Mouse (Mus musculus) cerebellum, postnatal 14 days (tissue): ENCODE measurements around the gene Srp72.
A peak's percentile ranks its signal among the peaks of the same experiment; 100 is the strongest.
"Not testable (repeated sequence)": the region's sequence is repeated elsewhere in the genome, so short reads cannot be mapped to it uniquely, and the experiment has no call there.

Source experiments
- DNase-seq, 2 experiments: peaks; one replicate each; pipeline ENCODE4 v3.0.0; 2021; ENCODE audit warnings: mixed read lengths in 2 of 2

Gene Srp72

DNA sequence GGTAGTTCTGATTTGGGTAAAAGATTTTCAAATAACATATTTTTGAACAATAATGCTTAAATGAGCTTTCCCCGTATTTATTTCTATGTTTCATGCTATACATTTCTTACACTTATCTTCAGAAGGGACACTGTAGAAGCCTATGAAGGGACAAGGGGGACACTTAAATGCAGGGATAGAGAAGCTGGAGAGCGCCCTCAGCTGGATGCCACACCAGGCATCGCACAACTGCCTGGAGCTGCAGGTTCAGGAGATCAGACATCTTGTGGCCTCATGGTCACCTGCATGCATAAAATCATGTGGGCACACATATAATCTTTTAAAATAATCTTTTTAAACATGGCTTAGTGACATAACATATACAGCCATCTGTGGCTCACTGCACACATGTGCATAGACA lies 9.8 kb upstream of the Srp72 start:
- DNase-seq, result no peak

- peak; percentile 15 to 26 for DNase-seq
Measured at GRCm38 (mm10) chr5:76969250-76969649, 5.2 kb upstream of the Srp72 start.

DNA sequence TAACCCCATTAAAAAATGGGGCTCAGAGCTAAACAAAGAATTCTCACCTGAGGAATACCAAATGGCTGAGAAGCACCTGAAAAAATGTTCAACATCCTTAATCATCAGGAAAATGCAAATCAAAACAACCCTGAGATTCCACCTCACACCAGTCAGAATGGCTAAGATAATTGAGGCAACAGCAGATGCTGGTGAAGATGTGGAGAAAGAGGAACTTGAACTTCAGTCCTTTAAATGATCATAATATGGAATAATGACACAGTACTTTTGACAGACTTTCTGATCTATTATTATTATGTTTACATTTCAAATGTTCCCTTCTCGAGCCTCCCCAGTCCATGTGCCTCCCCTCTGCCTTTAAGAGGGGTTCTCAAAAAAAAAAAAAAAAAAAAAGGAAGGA lies 3.4 kb upstream of the Srp72 start:
- not testable (repeated sequence) for DNase-seq

- DNase-seq, result no peak
Measured at GRCm38 (mm10) chr5:76973488-76973887, 995 bp upstream of the Srp72 start.

- no peak for DNase-seq
Measured at GRCm38 (mm10) chr5:76974207-76974553, 303 bp upstream of the Srp72 start.

DNA sequence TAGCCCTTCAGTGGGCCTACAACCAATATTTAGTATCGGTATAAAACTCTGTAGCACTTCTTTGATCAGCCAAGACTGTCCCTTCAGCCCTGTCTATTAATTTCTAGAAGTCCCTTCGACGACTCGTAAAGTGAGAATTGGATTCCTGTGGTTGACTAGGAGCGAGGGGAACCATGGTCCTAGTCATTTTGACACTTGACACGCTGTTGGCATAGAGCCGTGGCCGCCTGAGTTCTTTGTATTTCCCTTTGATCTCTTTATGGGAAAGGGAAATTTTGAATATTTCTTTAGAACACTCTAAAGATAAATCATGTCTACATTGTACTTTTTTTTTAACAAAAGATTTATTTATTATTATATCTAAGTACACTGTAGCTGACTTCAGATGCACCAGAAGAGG lies 1.3 kb downstream of the Srp72 start:
- no peak for DNase-seq

DNA sequence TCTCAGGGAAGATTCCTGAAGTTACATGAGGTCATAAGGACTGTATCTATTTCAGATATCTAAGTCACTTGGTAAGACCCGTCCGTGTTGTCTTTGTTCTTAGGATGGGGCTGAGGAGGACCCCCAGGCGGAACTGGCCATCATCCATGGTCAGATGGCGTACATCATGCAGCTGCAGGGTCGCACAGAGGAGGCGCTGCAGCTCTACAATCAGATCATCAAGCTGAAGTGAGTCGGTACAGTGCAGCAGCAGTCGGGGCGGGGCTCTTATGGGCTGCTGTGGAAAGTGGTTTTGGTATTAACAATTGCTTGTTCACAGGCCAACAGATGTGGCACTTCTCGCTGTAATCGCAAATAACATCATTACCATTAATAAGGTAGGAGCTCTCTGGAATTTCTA lies 9.5 kb downstream of the Srp72 start:
- no peak for DNase-seq

- no peak for DNase-seq
Measured at GRCm38 (mm10) chr5:76990789-76991188, 16.3 kb downstream of the Srp72 start.

DNA sequence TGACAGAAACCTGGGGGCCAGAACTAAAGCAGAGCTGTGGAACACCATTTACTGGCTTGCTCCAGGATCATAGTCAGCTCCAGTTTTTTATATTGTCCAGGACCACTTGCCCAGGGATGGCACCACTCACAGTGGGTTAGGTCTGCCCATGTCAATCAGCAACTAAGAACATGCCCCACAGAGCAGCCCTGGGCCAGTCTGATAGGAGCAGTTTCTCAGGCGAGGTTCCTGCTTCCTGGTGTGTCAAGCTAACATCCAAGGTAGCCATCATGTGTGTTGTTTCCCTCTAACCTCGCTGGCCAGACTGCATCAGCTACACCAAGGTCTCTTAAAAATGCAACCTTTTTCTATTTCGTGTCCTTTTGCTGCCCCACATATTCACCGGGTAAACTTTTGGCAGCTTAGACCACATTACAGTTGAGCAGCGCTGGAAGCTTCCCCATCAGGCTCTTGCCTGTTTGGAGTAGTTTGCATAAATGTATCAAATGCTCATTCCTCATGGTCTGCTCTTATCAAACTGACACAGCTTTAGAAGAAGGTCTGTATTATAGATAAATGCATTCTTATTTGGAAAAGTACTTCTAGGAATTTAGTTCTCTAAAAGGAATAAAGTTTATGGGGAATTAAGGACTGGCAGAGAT lies 18.8 kb downstream of the Srp72 start:
- DNase-seq, result no peak

DNA sequence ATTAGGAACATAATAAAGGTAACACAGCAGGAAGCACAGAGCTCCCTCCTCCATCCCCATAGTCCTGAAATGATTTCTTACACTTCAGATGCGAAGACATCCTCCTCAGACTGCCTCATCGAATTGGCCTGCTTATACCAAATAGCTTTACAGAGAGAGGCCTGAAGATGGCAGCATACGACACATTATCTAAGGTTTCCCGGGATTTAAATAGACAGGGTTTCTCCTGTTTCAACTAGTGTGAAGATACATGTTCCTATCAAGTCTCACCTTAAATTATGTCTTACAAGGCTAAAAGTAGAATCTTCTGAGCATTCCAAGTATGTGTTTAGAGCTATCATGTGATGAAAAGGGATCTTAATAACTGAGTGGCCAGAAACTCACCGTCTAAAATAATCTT lies 23.9 kb downstream of the Srp72 start:
- peak; percentile 27 to 42 for DNase-seq

GRCm38 (mm10) chr5:77001192-77001591 lies 26.7 kb downstream of the Srp72 start:
- no peak for DNase-seq

DNA sequence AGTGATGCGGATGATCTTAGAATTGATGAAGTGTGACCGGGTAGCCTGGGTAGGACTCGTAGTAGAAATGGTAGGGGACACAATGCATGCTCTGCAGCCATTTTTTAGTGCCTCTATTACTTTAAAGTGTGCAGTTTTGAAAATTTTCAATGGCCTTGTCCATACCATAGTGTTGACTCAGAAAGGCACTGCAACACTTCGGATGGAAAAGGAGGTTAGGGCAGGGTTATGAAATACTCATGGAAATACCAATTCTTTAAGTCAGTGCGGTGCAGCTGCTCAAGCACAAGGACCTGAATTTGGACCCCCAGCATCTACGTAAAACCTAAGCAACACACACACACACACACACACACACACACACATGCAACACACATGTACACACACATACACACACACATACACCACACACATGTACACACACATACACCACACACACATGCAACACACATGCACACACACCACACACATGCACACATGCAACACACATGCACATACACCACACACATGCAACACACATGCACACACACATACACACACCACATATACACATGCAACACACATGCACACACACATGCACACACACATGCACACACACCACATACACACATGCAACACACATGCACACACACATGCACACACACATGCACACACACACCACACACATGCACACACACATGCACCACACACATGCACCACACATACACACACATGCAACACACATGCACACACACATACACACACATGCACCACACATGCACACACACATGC lies 29.8 kb downstream of the Srp72 start, which contains the start of gene Arl9:
Gene Arl9 (plus strand): TSS at position 5 of the 771 bp plus-strand sequence.
- DNase-seq, result no peak

- no peak for DNase-seq
Measured at GRCm38 (mm10) chr5:77010352-77010751, 35.9 kb downstream of the Srp72 start.

GRCm38 (mm10) chr5:77011082-77011481 lies 36.6 kb downstream of the Srp72 start:
- DNase-seq, result no peak

DNA sequence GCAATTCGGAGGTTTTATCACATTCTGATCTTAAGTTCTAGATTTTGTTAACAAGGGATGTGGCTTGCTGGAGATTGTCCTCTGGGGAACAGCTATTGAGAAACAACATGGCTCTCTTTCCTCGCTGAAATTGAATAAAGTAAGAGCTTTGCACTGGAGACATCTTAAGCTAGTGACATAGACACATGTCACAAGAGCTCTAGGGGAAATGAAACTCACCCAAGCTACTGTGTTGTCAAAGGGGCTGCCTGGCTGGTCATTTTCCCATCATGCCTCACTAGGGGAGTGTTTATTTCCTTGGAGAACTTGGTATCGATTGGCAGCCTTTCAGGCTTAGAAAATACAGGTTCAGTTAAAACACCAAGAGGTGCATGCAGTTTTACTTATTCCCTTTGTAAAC lies 38.7 kb downstream of the Srp72 start:
- DNase-seq, result no peak

- peak; percentile 76 for DNase-seq
Measured at GRCm38 (mm10) chr5:77015544-77016482, 41.3 kb downstream of the Srp72 start, which contains the start of gene Thegl. TSS of gene Thegl (plus strand) at chr5:77016023.

DNA sequence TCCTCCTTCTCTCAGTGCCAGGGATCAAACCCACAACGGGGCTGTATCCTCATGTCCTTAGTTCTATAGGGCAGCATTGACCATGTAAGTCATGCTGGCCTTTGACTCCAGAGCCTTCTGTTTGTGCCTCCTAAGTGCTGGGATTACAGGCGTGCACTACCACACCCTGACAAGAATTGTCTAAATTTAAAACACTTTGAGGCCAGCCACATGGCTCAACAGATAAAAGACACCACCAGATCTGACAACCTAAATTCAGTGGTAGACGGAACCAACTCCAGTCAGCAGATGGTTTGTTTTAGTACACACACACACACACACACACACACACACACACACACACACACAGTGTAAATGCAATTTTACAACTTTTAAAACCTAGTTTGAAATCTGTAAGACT lies 53.6 kb downstream of the Srp72 start:
- DNase-seq, result no peak

GRCm38 (mm10) chr5:77029735-77030134 lies 55.3 kb downstream of the Srp72 start:
- DNase-seq, result peak; percentile 18 to 28

DNA sequence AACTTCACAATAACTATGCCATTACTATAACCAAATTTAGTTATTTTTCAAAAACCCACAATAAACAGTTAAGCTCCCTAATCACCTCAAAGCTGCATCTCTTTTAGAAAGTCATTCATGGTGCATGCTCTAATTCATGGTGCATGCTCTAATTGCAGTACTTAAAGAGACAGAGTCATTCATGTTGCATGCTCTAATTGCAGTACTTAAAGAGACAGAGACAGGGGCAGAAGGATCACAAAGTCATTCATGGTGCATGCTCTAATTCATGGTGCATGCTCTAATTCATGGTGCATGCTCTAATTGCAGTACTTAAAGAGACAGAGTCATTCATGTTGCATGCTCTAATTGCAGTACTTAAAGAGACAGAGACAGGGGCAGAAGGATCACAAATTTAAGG lies 60.6 kb downstream of the Srp72 start:
- not testable (repeated sequence) for DNase-seq

GRCm38 (mm10) chr5:77038451-77038850 lies 64.0 kb downstream of the Srp72 start:
- DNase-seq, result no peak

GRCm38 (mm10) chr5:77039391-77039790 lies 64.9 kb downstream of the Srp72 start:
- no peak for DNase-seq

DNA sequence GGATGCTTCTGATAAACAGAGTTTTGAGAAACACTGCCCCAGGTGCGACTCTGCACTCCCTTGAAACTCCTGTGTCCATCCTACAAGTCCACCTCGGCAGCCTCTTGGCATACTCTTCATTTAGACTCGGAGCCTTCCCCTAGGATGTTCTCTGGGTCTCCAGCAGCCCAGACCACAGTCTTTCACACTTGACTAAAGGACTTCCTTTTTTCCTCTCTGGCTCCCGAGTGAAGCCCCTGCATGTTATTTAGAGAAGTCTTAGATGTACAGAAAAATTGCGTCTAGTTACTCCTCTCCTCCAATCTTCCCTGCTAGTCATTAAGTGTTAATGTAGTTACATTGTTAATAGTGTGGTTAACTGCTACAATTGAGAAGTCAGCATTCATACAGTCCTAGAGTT lies 69.9 kb downstream of the Srp72 start:
- DNase-seq, result no peak
